Mouse (Mus musculus) right cerebral cortex, postnatal 4 days (tissue): ENCODE measurements around the gene Flywch1.

ENCODE experiments used
- DNase-seq: peaks from one replicate; pipeline ENCODE4 v3.0.0-alpha.2; 2022

Flywch1 gene

DNA sequence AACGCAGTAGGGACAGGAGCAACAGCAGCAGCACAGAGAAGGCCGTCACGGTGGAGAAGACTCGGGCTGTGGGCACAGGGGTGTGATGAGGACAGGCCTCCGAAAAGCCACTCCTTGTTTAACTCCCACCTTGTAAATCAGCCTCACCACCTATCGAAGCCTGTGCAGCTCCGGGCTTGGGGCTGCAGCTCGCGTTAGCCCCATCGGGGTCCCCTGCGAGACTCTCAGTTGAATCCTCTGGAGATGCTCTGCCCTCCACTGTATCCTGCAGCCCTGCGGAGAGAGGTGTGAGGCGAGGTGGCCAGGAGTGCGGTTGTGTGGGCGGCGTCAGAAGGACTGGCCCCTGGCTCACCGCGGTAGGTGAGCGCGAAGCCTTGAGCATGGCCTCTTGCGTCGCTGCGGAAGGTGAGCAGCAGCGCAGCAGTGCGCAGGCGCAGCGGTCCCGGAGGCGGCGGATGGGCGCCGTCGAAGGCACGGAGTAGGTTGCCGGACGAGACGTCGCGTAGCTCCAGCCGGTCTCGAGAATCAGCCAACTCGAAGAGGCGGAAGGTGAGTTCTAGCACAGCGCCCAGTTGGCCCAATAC is 29.1 kb downstream of the Flywch1 start:
- no peak for DNase-seq

DNA sequence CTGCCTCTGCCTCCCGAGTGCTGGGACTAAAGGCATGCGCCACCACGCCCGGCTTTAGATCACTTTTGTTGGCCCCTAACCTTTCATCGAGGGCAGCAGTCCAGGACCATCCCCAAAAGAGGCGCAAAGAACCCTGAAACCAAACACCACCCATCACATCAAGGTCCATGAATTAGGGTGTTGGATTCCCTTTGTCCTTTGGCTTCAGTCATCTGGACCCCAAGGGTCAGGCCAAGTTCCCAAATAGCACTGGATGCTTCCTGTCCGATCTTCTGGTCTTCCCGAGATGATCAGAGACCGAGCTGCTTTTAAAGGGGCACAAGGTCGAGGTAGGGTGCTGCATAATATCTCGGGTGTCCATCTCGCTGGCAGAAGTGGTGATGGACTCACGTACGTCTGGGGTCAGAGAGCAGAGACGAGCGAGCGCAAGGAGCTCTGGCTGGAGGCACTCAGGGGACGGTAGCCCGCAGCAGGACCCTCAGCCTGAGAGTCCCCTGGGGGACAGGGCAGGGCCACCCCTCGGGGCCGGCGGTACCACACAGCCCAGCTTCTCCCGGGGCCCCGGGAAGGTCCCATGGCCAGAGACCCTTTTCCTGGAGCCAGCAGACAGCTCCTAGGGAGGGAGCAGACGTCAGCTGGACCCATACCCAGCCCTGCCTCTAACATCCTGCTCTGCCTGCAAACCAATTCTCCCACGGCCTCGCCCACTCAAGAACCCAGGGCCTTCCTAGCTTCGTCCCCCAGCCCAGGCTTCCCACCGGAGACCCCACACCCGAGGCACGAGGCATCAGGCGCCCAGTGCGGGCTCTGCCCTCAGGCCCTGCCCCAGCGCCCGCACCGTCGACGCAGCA is 29.8 kb downstream of the Flywch1 start:
- DNase-seq: no peak

DNA sequence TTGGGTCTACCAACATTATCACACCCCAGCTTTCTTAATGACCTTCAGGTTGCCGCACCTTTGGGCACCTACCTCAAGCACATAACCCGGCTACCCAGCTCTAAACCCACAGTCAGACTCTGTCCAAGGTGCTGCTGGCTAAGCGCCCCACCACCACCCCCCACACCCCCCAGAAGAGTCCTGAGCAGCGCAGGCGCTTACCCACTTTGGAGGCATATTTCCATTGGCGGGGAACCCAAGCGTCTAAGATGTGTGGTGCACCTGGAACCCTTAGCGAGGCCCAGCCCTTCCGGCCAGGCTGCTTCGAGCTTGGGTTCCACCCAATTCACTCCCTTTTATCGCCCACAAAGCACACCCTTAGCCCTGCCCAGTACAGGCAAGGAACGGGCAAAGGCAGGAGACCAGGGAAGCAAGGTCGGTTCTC is 30.8 kb downstream of the Flywch1 start, which contains the start of gene Paqr4:
TSS of gene Paqr4 (minus strand) at position 270 of the 424 bp plus-strand sequence.
- DNase-seq: no peak

- peak; percentile 86 for DNase-seq
Measured at GRCm38 (mm10) chr17:23740136-23740584, 31.2 kb downstream of the Flywch1 start.

- peak; percentile 46 for DNase-seq
Measured at GRCm38 (mm10) chr17:23739202-23740135, 31.9 kb downstream of the Flywch1 start.

- DNase-seq: no peak
Measured at GRCm38 (mm10) chr17:23738836-23739201, 32.6 kb downstream of the Flywch1 start.

GRCm38 (mm10) chr17:23737493-23738445 is 33.6 kb downstream of the Flywch1 start:
- DNase-seq: no peak

- DNase-seq: no peak
Measured at GRCm38 (mm10) chr17:23734341-23734740, 37.1 kb downstream of the Flywch1 start.

DNA sequence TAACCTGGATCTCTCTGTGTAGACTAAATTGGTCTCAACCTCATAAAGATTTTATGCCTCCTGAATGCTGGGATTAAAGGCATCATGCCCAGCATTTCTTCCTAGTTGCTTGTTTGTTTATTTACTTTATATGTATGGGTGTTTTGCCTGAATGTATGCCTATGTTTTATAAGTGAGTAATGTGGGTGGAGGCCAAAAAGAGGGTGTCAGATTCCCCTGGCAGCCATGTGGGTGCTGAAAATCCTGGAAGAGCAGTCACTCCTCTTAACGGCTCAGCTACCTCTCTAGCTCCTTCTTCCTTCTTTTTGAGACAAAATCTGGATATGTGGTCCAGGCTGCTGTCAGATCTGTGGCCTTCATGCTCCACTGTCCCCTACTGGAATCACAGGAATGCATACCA is 41.0 kb downstream of the Flywch1 start:
- DNase-seq: no peak

- DNase-seq: peak; percentile 64
Measured at GRCm38 (mm10) chr17:23726758-23727142, 44.7 kb downstream of the Flywch1 start.

GRCm38 (mm10) chr17:23725999-23726757 is 45.2 kb downstream of the Flywch1 start, which contains the start of gene Pkmyt1:
Gene Pkmyt1, plus strand, starts transcription at chr17:23726336.
- peak; percentile 94 for DNase-seq

DNA sequence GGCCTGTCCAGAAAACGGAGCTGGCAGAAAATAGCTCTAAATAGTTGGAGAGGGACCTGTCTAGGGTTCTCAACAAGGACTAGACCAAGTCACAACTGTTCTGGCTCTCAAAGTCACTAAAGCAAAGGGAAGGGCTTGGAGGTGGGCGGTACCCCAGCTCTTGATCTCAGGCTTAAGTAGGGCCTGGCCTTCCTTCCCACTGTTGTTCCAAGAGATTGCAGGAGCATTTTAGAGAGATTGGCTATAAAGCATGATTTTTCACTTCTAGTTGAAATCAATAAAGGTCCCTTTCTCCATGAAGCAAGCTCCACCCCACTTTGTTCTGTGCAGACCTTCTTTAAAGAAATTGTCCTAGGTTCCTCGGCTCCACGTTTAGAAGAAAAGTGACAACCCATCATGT is 45.9 kb downstream of the Flywch1 start:
- DNase-seq: no peak

DNA sequence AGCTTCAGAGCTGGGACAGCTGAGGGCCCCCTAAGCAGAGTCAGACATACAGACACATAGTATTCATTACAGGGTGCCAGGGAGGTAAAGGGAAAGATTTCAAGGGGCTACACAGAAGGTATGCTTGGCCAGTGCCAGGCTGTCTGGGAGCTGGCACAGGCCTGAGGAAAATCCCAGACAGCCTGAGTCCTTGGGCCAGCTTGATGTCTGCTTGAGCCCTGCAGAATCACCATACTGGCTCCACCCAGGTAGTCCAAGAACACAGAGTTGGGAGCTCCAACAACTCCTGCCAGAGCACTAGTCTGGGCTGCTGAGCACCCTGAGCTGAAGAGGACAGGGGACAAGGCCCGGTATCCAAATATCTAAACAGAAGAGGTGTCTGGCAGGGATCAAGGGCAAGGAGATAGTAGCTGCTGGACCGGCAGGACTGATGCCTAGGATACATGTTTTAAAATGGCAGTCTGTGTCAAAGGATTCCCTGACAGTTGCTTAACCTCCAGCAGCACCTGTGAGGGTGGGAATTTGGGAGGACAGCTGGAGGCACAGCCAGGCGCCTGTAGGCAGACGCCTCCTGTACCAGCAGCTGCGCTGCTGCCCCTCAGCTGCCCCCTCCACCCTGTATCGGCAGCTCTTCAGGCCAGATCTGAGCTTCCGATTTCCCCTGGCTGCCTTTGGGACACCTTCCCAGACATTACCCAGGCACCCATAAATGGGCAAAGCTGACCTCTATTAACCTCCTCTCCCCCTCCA is 48.9 kb downstream of the Flywch1 start, which contains the start of gene 1520401A03Rik:
TSS of gene 1520401A03Rik (minus strand) at position 408 of the 750 bp plus-strand sequence.
- DNase-seq: no peak

DNA sequence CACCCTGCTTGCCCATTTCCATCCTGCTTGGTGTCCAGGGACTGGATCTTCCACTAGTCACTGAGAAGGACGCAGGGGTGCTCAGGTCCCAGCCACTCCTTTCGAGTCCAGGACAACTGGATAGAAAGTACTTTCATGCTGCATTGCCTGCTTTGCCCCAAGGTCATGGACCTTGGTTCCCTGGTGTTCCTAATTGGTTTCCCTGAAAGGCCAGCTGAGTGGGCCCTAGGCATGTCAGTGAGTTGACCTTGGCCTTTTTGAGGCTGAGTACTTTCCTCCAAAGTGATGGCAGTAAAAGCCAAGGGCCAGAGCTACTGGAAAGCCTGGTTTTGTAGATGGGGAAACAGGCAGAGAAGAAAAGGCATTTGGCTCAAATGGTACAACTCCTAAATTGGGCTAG is 49.5 kb downstream of the Flywch1 start:
- no peak for DNase-seq

DNA sequence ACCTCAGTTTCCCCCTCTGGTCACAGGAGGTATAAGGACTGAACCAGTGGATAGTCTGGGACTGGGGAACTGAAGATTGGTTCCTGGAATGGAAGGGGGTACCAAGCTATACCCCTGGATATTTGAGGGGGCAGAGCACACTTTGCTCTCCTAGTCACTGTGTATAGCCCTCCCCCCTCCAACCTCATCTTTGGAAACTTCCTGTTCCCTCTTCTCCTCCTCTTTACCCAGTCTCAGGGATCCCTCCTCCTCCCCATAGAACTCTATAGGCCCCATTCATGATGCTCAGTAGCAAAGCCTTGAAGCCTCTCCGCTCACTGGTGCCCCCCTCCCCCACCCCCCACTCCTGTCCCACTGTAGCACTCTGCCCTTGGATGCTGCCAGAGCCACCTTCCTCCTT is 51.9 kb downstream of the Flywch1 start:
- DNase-seq: no peak

GRCm38 (mm10) chr17:23717003-23717402 is 54.4 kb downstream of the Flywch1 start:
- no peak for DNase-seq

GRCm38 (mm10) chr17:23706212-23706611 is 65.2 kb downstream of the Flywch1 start:
- DNase-seq: peak; percentile 86

DNA sequence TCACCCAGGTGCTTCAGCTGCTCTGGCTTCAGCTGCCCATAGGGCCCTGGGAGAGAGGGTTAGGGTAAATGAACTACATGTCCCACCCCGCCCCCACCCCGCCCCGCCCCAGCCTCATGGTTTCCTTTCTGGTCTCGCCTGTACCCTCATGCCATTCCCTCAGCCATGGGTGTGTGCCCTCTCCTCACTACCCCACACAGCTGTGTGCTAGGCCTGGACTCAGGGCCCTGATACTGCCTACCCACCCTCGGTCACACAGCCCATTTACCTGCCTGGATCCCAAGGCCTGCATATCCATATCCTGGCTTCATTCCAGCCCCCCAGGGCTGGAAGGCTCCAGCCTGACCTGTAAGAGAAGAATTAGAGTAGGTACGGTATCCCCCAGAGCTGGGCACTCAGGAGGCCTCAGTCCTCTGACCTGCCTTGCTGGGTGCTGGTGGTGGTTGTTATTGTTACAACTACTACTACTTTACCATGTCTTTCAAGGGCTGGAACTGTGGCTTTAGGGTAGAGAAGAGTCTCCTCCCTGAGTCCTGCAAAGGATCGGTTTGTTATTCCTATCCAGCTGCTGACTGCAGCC is 65.8 kb downstream of the Flywch1 start:
- DNase-seq: no peak

GRCm38 (mm10) chr17:23704741-23705140 is 66.7 kb downstream of the Flywch1 start:
- peak; percentile 27 for DNase-seq

- DNase-seq: no peak
Measured at GRCm38 (mm10) chr17:23703301-23703700, 68.1 kb downstream of the Flywch1 start.
